Mouse (Mus musculus) lung, adult 2 months (tissue): ENCODE data around the gene Ddx56.

Experiments used
- CTCF ChIP-seq: fragments of 200-500 bp; IDR thresholded peaks from 2 replicates; pipeline ENCODE4 v1.5.1; 2011; ENCODE audit warnings: mild to moderate bottlenecking, low read length, control low read depth; ENCODE audit not compliant: insufficient read depth
- POLR2A ChIP-seq: fragments of 200-500 bp; IDR thresholded peaks from 2 replicates; pipeline ENCODE4 v1.6.1; 2011; ENCODE audit warnings: low read depth, mild to moderate bottlenecking, control low read depth, low read length, borderline replicate concordance; ENCODE audit errors: extremely low read depth

DNA sequence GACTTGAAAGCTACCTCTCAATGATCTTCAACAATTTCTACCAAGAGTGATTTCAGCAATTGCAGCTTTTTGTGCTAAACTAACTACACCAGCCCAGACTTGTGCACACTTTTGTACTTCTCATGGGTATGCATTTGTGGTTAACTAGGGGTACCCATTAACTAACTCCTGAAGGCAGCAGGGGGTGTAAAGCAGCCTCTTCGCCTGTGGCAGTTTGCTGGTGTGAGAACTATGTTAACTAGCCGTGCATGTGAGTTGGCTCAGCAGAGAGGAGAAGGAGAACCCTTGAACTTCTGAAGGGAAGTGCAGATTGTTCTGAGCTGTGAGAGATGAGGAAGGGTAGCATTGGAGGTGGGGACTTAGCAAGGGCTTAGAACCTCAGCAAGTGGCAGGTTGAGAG, 35.2 kb upstream of the Ddx56 start:
- TF ChIP-seq CTCF (no peak), POLR2A (no peak)
